Mouse (Mus musculus) stomach, postnatal 0 days (tissue): Measurements from ENCODE around the gene Mpl.

ENCODE experiments used
- CTCF ChIP-seq: IDR thresholded peaks from 2 replicates; pipeline ENCODE4 v1.5.1; 2016; ENCODE audit warnings: antibody characterized with exemption, low read depth, mild to moderate bottlenecking, moderate library complexity
- EP300 ChIP-seq: optimal IDR thresholded peaks from 2 replicates; pipeline ENCODE3; 2016; ENCODE audit warnings: antibody characterized with exemption

DNA sequence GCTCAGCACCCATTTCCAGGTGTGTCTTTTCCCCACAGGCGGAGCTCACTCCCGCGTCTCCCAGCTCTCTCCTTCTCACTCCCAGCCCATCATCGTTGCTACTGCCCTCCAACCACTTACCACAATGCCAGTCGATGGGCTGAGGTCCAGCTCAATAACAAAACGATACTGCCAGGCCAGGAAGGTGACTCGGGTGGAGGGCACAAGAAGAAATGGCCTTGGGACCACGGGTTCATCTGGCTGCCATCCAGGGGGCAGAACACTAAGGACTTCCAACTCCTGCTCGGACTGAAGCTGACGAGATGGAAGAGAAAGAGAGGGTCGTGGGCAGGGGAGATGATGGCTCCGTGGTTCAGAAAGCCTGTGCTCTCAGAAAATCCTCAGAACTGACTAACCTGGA is 54.6 kb downstream of the Mpl start:
- TF ChIP-seq CTCF (no peak), EP300 (no peak)
